Mouse (Mus musculus) effector memory CD4-positive, alpha-beta T cell, adult 5 months (primary cell): ENCODE data around the gene 9130019O22Rik. TPM values are rescaled to one million over a fixed set of nuclear protein-coding genes. Genes with fewer than 3 reads are reported as not detected.

Source experiments
- polyA plus RNA-seq: library from polyadenylated mRNA; unstranded; fragments of 100-300 nt; shearing (Covaris generic); gene quantifications from one replicate; pipeline ENCODE4 v1.2.1, GENCODE M21; 2017

9130019O22Rik gene
- 5.6 TPM for polyA plus RNA-seq

GRCm38 (mm10) chr7:127386641-127387392, at the start of gene 9130019O22Rik:
Gene 9130019O22Rik, minus strand, starts transcription at chr7:127387166.

GRCm38 (mm10) chr7:127421388-127422191, 34.6 kb upstream of the 9130019O22Rik start, which contains the start of gene Zfp688:
Gene Zfp688, minus strand, starts transcription at chr7:127422068.

GRCm38 (mm10) chr7:127406002-127406987, 19.3 kb upstream of the 9130019O22Rik start, which contains the start of gene Zfp764:
Gene Zfp764, minus strand, starts transcription at chr7:127406822.

GRCm38 (mm10) chr7:127393157-127393943, 6.4 kb upstream of the 9130019O22Rik start, which contains the start of gene E430018J23Rik:
Gene E430018J23Rik, minus strand, starts transcription at chr7:127393629.

GRCm38 (mm10) chr7:127375271-127376245, 11.4 kb downstream of the 9130019O22Rik start, which contains the start of gene Zfp747:
Gene Zfp747, minus strand, starts transcription at chr7:127376050.

GRCm38 (mm10) chr7:127345512-127346325, 41.2 kb downstream of the 9130019O22Rik start, which contains the start of gene Zfp768:
Gene Zfp768, minus strand, starts transcription at chr7:127345589.

Other genes with a start within 250 kb of the 9130019O22Rik start
- gene Spn, start 249.3 kb downstream of the 9130019O22Rik start, polyA plus RNA-seq: 49.7 TPM
- 55.9 TPM for gene Cd2bp2, start 191.1 kb downstream of the 9130019O22Rik start, polyA plus RNA-seq
- 51.9 TPM for gene Tbc1d10b, start 178.7 kb downstream of the 9130019O22Rik start, polyA plus RNA-seq
- gene Mylpf, start 178.3 kb downstream of the 9130019O22Rik start, polyA plus RNA-seq: 12.4 TPM
- 8.8 TPM for gene Zfp553, start 154.1 kb downstream of the 9130019O22Rik start, polyA plus RNA-seq
- gene Sept1, start 154.0 kb downstream of the 9130019O22Rik start, polyA plus RNA-seq: 475 TPM
- gene Zfp771, start 142.9 kb downstream of the 9130019O22Rik start, polyA plus RNA-seq: 7.5 TPM
- gene Dctpp1, start 126.5 kb downstream of the 9130019O22Rik start, polyA plus RNA-seq: 12.7 TPM
- gene Sephs2, start 113.1 kb downstream of the 9130019O22Rik start, polyA plus RNA-seq: 24.9 TPM
- 346 TPM for gene Itgal, start 90.9 kb downstream of the 9130019O22Rik start, polyA plus RNA-seq
- 0.21 TPM for gene Zfp768, start 41.6 kb downstream of the 9130019O22Rik start, polyA plus RNA-seq
- 19.6 TPM for gene Zfp747, start 11.1 kb downstream of the 9130019O22Rik start, polyA plus RNA-seq
- gene E430018J23Rik, start 6.5 kb upstream of the 9130019O22Rik start, polyA plus RNA-seq: 3.7 TPM
- gene Zfp764, start 19.7 kb upstream of the 9130019O22Rik start, polyA plus RNA-seq: 10.0 TPM
- gene Zfp688, start 34.9 kb upstream of the 9130019O22Rik start, polyA plus RNA-seq: 18.7 TPM
- gene Zfp689, start 62.0 kb upstream of the 9130019O22Rik start, polyA plus RNA-seq: 12.1 TPM
- gene Prr14, start 72.4 kb upstream of the 9130019O22Rik start, polyA plus RNA-seq: 122 TPM
- 16.1 TPM for gene Fbrs, start 92.0 kb upstream of the 9130019O22Rik start, polyA plus RNA-seq
- 93.5 TPM for gene Srcap, start 124.8 kb upstream of the 9130019O22Rik start, polyA plus RNA-seq
- 4.3 TPM for gene Gm42715, start 132.4 kb upstream of the 9130019O22Rik start, polyA plus RNA-seq
- gene Tmem265, start 174.2 kb upstream of the 9130019O22Rik start, polyA plus RNA-seq: 10.3 TPM
- gene Phkg2, start 186.2 kb upstream of the 9130019O22Rik start, polyA plus RNA-seq: 82.7 TPM
- gene Ccdc189, start 201.4 kb upstream of the 9130019O22Rik start, polyA plus RNA-seq: 0.39 TPM
- gene Rnf40, start 201.6 kb upstream of the 9130019O22Rik start, polyA plus RNA-seq: 108 TPM
- 1.7 TPM for gene Zfp629, start 228.6 kb upstream of the 9130019O22Rik start, polyA plus RNA-seq